Mouse (Mus musculus) heart, embryonic 16.5 days (tissue): ENCODE measurements around the gene Lgals12. TPM values are rescaled to one million over a fixed set of nuclear protein-coding genes. Genes with fewer than 3 reads are reported as not detected.
A peak's percentile ranks its signal among the peaks of the same experiment; 100 is the strongest.

ENCODE experiments used
- ATAC-seq: fragments of 200-750 bp; cut with Nextera tagmentation; replicated peaks from 2 replicates; pipeline ENCODE4 v1.8.0; 2017; ENCODE audit warnings: moderate number of reproducible peaks; ENCODE audit not compliant: insufficient read depth, low FRiP score; ENCODE audit errors: extremely low read depth
- H3K27ac ChIP-seq: fragments of 300-500 bp; sonication (generic); 2 replicates; pipeline ENCODE4 v1.5.1; 2014; ENCODE audit warnings: mild to moderate bottlenecking, low read length, control low read depth, moderate library complexity
- H3K27me3 ChIP-seq: fragments of 300-500 bp; sonication (generic); 2 replicates; pipeline ENCODE4 v1.6.1; 2014; ENCODE audit warnings: low read length, mixed read lengths; ENCODE audit not compliant: control insufficient read depth, insufficient read depth
- H3K36me3 ChIP-seq: fragments of 300-500 bp; sonication (generic); 2 replicates; pipeline ENCODE4 v1.6.1; 2014; ENCODE audit not compliant: control insufficient read depth, insufficient read depth
- H3K4me1 ChIP-seq: fragments of 300-500 bp; sonication (generic); 2 replicates; pipeline ENCODE4 v1.6.1; 2014; ENCODE audit warnings: low read length, mixed read lengths; ENCODE audit not compliant: control insufficient read depth, insufficient read depth
- H3K4me2 ChIP-seq: fragments of 300-500 bp; sonication (generic); 2 replicates; pipeline ENCODE4 v1.6.1; 2014; ENCODE audit warnings: low read depth, mild to moderate bottlenecking, control low read depth, low read length
- H3K4me3 ChIP-seq: fragments of 300-500 bp; sonication (generic); 2 replicates; pipeline ENCODE4 v1.5.1; 2014; ENCODE audit warnings: mild to moderate bottlenecking, control low read depth, low read length
- H3K9ac ChIP-seq: fragments of 300-500 bp; sonication (generic); 2 replicates; pipeline ENCODE4 v1.6.1; 2014; ENCODE audit warnings: low read length, control low read depth
- H3K9me3 ChIP-seq: fragments of 300-500 bp; sonication (generic); replicated peaks from 2 replicates; pipeline ENCODE4 v1.6.1; 2016; ENCODE audit warnings: low read length; ENCODE audit not compliant: control insufficient read depth
- WGBS: fragments of 180-500 bp; shearing (Covaris S2); extraction: QIAGEN DNeasy Blood & Tissue Kit; methylation state at CpG from one replicate; pipeline ENCODE4 v1.1.7; 2014; 5-methylcytosine and 5-hydroxymethylcytosine counted together
- polyA plus RNA-seq: library from polyadenylated mRNA; unstranded; fragments of >200 nt; fragmentation: Nextera tagmentation; extraction: Ambion mirVana; gene quantifications from 2 replicates; pipeline ENCODE4 v1.2.1, GENCODE M21; 2015

Lgals12 gene
- polyA plus RNA-seq, 1 experiment from 2014 or later, result 0.20 TPM

- H3K27me3 ChIP-seq, result no peaks in the 10 kb centered on the region
- H3K36me3 ChIP-seq, result peaks cover 2% of the 10 kb centered on the region; the same call in 1 of the 2 replicates
- no peak overlapping the region for H3K4me3 ChIP-seq
- peaks cover 6% of the 10 kb centered on the region for H3K4me1 ChIP-seq
- peak; percentile 72 for ATAC-seq
- no peak overlapping the region for H3K9ac ChIP-seq
- WGBS, result 21% methylated on average over 3 of the region's 3 CpGs
- 0 out of 2 replicates have a peak, but pooled peaks cover 5% of the 10 kb centered on the region for H3K9me3 ChIP-seq
- H3K4me2 ChIP-seq, result no peak overlapping the region
- H3K27ac ChIP-seq, result peak overlapping the region; percentile 66
These were observed 15.0 kb downstream of the Lgals12 start for GRCm38 (mm10) chr19:7592018-7592417.

GRCm38 (mm10) chr19:7590795-7591194, 16.2 kb downstream of the Lgals12 start:
- Histone ChIP-seq H3K27ac (no peak overlapping the region), H3K9ac (no peak overlapping the region), H3K4me2 (no peak overlapping the region), H3K4me1 (peaks cover 7% of the 10 kb centered on the region), H3K9me3 (0 out of 2 replicates have a peak, but pooled peaks cover 5% of the 10 kb centered on the region), H3K27me3 (no peaks in the 10 kb centered on the region), H3K4me3 (no peak overlapping the region), H3K36me3 (peaks cover 6% of the 10 kb centered on the region)
- ATAC-seq, result no peak

GRCm38 (mm10) chr19:7585764-7586163, 21.2 kb downstream of the Lgals12 start:
- peaks cover 8% of the 10 kb centered on the region for H3K36me3 ChIP-seq
- peaks cover 22% of the 10 kb centered on the region for H3K4me1 ChIP-seq
- H3K27me3 ChIP-seq, result no peaks in the 10 kb centered on the region
- peak overlapping the region; percentile 69 for H3K27ac ChIP-seq
- H3K9ac ChIP-seq, result no peak overlapping the region
- 59% methylated on average over 6 of the region's 6 CpGs for WGBS
- H3K9me3 ChIP-seq, result 0 out of 2 replicates have a peak, but pooled peaks cover 5% of the 10 kb centered on the region
- H3K4me3 ChIP-seq, result no peak overlapping the region
- H3K4me2 ChIP-seq, result no peak overlapping the region
- ATAC-seq, result no peak

GRCm38 (mm10) chr19:7585279-7585678, 21.7 kb downstream of the Lgals12 start:
- 75% methylated on average over 8 of the region's 8 CpGs for WGBS
- H3K27me3 ChIP-seq, result no peaks in the 10 kb centered on the region
- peaks cover 24% of the 10 kb centered on the region for H3K4me1 ChIP-seq
- peak; percentile 25; the same call in 1 of the 2 replicates for ATAC-seq
- no peak overlapping the region for H3K9ac ChIP-seq
- H3K9me3 ChIP-seq, result 0 out of 2 replicates have a peak, but pooled peaks cover 4% of the 10 kb centered on the region
- H3K27ac ChIP-seq, result peak overlapping the region; percentile 69
- H3K4me2 ChIP-seq, result no peak overlapping the region
- peaks cover 8% of the 10 kb centered on the region for H3K36me3 ChIP-seq
- H3K4me3 ChIP-seq, result no peak overlapping the region

GRCm38 (mm10) chr19:7583599-7583998, 23.4 kb downstream of the Lgals12 start:
- whole genome bisulfite sequencing, result 79% methylated on average over 3 of the region's 3 CpGs
- no peak overlapping the region for H3K4me2 ChIP-seq
- H3K4me1 ChIP-seq, result peaks cover 22% of the 10 kb centered on the region
- H3K9ac ChIP-seq, result no peak overlapping the region
- H3K27ac ChIP-seq, result no peak overlapping the region
- ATAC-seq, result no peak
- H3K4me3 ChIP-seq, result no peak overlapping the region
- H3K27me3 ChIP-seq, result no peaks in the 10 kb centered on the region
- 0 out of 2 replicates have a peak, but pooled peaks cover 2% of the 10 kb centered on the region for H3K9me3 ChIP-seq
- peaks cover 14% of the 10 kb centered on the region for H3K36me3 ChIP-seq

- Histone ChIP-seq H3K9ac (no peak overlapping the region), H3K27ac (peak overlapping the region; percentile 8; the same call in 1 of the 2 replicates), H3K9me3 (0 out of 2 replicates have a peak, but pooled peaks cover under 1% of the 10 kb centered on the region), H3K4me3 (no peak overlapping the region), H3K4me2 (no peak overlapping the region), H3K27me3 (no peaks in the 10 kb centered on the region), H3K36me3 (peaks cover 12% of the 10 kb centered on the region), H3K4me1 (peaks cover 22% of the 10 kb centered on the region)
- ATAC-seq, result peak; percentile 51
- WGBS, result 29% methylated on average over 7 of the region's 7 CpGs
These were observed 23.9 kb downstream of the Lgals12 start for GRCm38 (mm10) chr19:7583101-7583500.

GRCm38 (mm10) chr19:7581042-7581441, 26.0 kb downstream of the Lgals12 start:
- no peak for ATAC-seq
- no peak overlapping the region for H3K27ac ChIP-seq
- no peak overlapping the region for H3K9ac ChIP-seq
- no peak overlapping the region for H3K4me2 ChIP-seq
- H3K27me3 ChIP-seq, result no peaks in the 10 kb centered on the region
- H3K9me3 ChIP-seq, result no peaks in the 10 kb centered on the region
- H3K4me1 ChIP-seq, result peaks cover 22% of the 10 kb centered on the region
- H3K36me3 ChIP-seq, result peaks cover 9% of the 10 kb centered on the region
- WGBS, result 42% methylated on average over 5 of the region's 5 CpGs
- no peak overlapping the region for H3K4me3 ChIP-seq

GRCm38 (mm10) chr19:7577710-7578109, 29.3 kb downstream of the Lgals12 start:
- no peaks in the 10 kb centered on the region for H3K27me3 ChIP-seq
- WGBS, result 81% methylated on average over 3 of the region's 3 CpGs
- peaks cover 10% of the 10 kb centered on the region for H3K36me3 ChIP-seq
- ATAC-seq, result no peak
- no peak overlapping the region for H3K4me3 ChIP-seq
- no peak overlapping the region for H3K27ac ChIP-seq
- H3K4me1 ChIP-seq, result peaks cover 4% of the 10 kb centered on the region; the same call in 1 of the 2 replicates
- H3K9ac ChIP-seq, result no peak overlapping the region
- no peaks in the 10 kb centered on the region for H3K9me3 ChIP-seq
- H3K4me2 ChIP-seq, result no peak overlapping the region

- H3K9ac ChIP-seq, result no peak overlapping the region
- 0 out of 2 replicates have a peak, but pooled peaks cover 2% of the 10 kb centered on the region for H3K4me1 ChIP-seq
- ATAC-seq, result no peak
- H3K4me2 ChIP-seq, result no peak overlapping the region
- peaks cover 10% of the 10 kb centered on the region for H3K36me3 ChIP-seq
- 85% methylated on average over 1 of the region's 1 CpGs for WGBS
- no peaks in the 10 kb centered on the region for H3K9me3 ChIP-seq
- no peak overlapping the region for H3K27ac ChIP-seq
- H3K4me3 ChIP-seq, result no peak overlapping the region
- no peaks in the 10 kb centered on the region for H3K27me3 ChIP-seq
These were observed 30.8 kb downstream of the Lgals12 start for GRCm38 (mm10) chr19:7576180-7576579.
